Mouse (Mus musculus): ENCODE measurements around the gene Srrm1. TPM values are rescaled to one million over a fixed set of nuclear protein-coding genes. Genes with fewer than 3 reads are reported as not detected.

The Srrm1 gene
- total and polyA plus RNA-seq, 3 experiments, result 26.9 to 285 (median 138) TPM

DNA sequence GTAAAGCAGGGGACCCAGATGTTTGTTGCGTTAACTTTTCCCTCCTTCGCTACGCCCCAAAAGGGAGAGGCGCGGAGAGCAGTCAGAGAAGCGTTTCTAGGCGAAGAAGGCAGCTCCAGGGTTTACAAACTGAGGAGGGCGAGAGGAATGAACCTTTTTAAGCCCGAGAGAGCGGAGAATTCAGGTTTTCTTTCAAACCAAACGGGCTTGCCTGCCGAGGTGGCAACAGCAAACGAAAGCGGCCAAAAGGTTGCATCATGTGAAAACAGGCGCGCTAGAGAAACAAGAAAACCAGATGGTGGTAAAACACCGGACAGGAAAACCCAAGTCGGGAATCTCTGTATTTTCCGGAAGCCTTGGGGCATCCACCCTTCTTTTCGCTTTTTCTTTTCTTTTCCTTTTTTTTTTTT is 81.7 kb downstream of the Srrm1 start:
- peaks cover 22 to 28% of the 10 kb centered on the region in 2 experiments for H3K4me1 ChIP-seq (ENCODE audit: control insufficient read depth in 1 of 2, insufficient read depth in 2 of 2, low read length in 2 of 2)
- H3K4me3 ChIP-seq (ENCODE audit: control insufficient read depth in 1 of 2, insufficient read depth in 1 of 2, low read depth in 2 of 2, low read length in 2 of 2), result peak overlapping the region; percentile 78 to 93
- peak; percentile 79 for DNase-seq (ENCODE audit: low read depth, low spot score)
- TF ChIP-seq HCFC1 (IDR thresholded peaks at IDR 0.05; ENCODE audit: low read depth, low read length) (0 out of 2 replicates have a peak, but pooled peaks have one; percentile 40), BHLHE40 (IDR thresholded peaks at IDR 0.05; ENCODE audit: borderline replicate concordance, low read depth, low read length) (no peak), MYB (IDR thresholded peaks at IDR 0.05; ENCODE audit: low read depth, low read length) (no peak), RCOR1 (IDR thresholded peaks at IDR 0.05; ENCODE audit: low read depth, low read length) (no peak), NRF1 (IDR thresholded peaks at IDR 0.05; ENCODE audit: insufficient read depth, low read depth, low read length, poor library complexity, severe bottlenecking) (no peak), MAFK (IDR thresholded peaks at IDR 0.05; ENCODE audit: borderline replicate concordance, low read depth, low read length) (no peak), ETS1 (IDR thresholded peaks at IDR 0.05; ENCODE audit: low read depth, low read length) (0 out of 2 replicates have a peak, but pooled peaks have one; percentile 42), TAL1 (IDR thresholded peaks at IDR 0.05; ENCODE audit: low read length) (no peak), MYC (IDR thresholded peaks at IDR 0.05; ENCODE audit: low read depth, low read length) (peak; percentile 80; the same call in 1 of the 2 replicates), ZC3H11A (IDR thresholded peaks at IDR 0.05; ENCODE audit: low read depth, low read length) (no peak; the same call in 1 of the 2 replicates), MAX (IDR thresholded peaks at IDR 0.05; ENCODE audit: low read length) (peak; percentile 79; the same call in 1 of the 2 replicates), MAZ (IDR thresholded peaks at IDR 0.05; ENCODE audit: low read depth, low read length) (0 out of 2 replicates have a peak, but pooled peaks have one; percentile 69), CHD2 (IDR thresholded peaks at IDR 0.05; ENCODE audit: low read length) (no peak), JUND (IDR thresholded peaks at IDR 0.05; ENCODE audit: low read depth, low read length) (peak; percentile 42; the same call in 1 of the 2 replicates), POLR2AphosphoS2 (IDR thresholded peaks at IDR 0.05; ENCODE audit: low read length) (no peak; the same call in 1 of the 2 replicates), EP300 (IDR thresholded peaks at IDR 0.05; ENCODE audit: low read depth in 1 of 2, low read length in 2 of 2) (0 out of 4 replicates have a peak, but pooled peaks of 1 of the 2 experiments have one; percentile 21), UBTF (IDR thresholded peaks at IDR 0.05; ENCODE audit: borderline replicate concordance, insufficient read depth, low read depth, low read length) (no peak), USF1 (IDR thresholded peaks at IDR 0.05; ENCODE audit: low read depth, low read length) (no peak), ELF1 (IDR thresholded peaks at IDR 0.05; ENCODE audit: low read depth, low read length) (no peak), USF2 (IDR thresholded peaks at IDR 0.05; ENCODE audit: borderline replicate concordance in 1 of 2, insufficient read depth in 1 of 2, low read depth in 1 of 2, low read length in 2 of 2) (no peak), MEF2A (IDR thresholded peaks at IDR 0.05; ENCODE audit: extremely low read depth, insufficient replicate concordance, low read depth, low read length, poor library complexity, severe bottlenecking) (no peak), SIN3A (IDR thresholded peaks at IDR 0.05; ENCODE audit: low read length) (no peak; the same call in 1 of the 2 replicates), ZKSCAN1 (IDR thresholded peaks at IDR 0.05; ENCODE audit: low read depth, low read length) (no peak), KAT2A (conservative IDR thresholded peaks at IDR 0.05; ENCODE audit: low read depth, low read length) (peak; percentile 43; the same call in 1 of the 2 replicates), TCF12 (IDR thresholded peaks at IDR 0.05; ENCODE audit: low read depth, low read length) (0 out of 2 replicates have a peak, but pooled peaks have one; percentile 32), CHD1 (IDR thresholded peaks at IDR 0.05; ENCODE audit: low read depth, low read length) (no peak), E2F4 (IDR thresholded peaks at IDR 0.05; ENCODE audit: borderline replicate concordance, low read depth, low read length) (peak; percentile 54; the same call in 1 of the 2 replicates), TBP (IDR thresholded peaks at IDR 0.05; ENCODE audit: low read depth, low read length) (no peak), ZNF384 (IDR thresholded peaks at IDR 0.05; ENCODE audit: low read depth, low read length) (no peak), NELFE (IDR thresholded peaks at IDR 0.05; ENCODE audit: low read depth, low read length) (no peak), POLR2AphosphoS5 (IDR thresholded peaks at IDR 0.05; ENCODE audit: borderline replicate concordance, low read depth, low read length) (no peak), ZMIZ1 (IDR thresholded peaks at IDR 0.05; ENCODE audit: low read depth, low read length) (no peak), POLR2A (IDR thresholded peaks at IDR 0.05; ENCODE audit: control insufficient read depth in 1 of 2, insufficient read depth in 1 of 2, low read depth in 1 of 2, low read length in 2 of 2, poor library complexity in 1 of 2) (peak in 1 of 2 experiments; percentile 42; a peak in 2 of 4 replicates)
- no peaks in the 10 kb centered on the region for H3K27me3 ChIP-seq (ENCODE audit: control insufficient read depth in 1 of 2, insufficient read depth in 2 of 2, low read length in 2 of 2)
- peaks cover 52% of the 10 kb centered on the region for H3K79me2 ChIP-seq (ENCODE audit: control insufficient read depth, insufficient read depth, low read length, poor library complexity)
- peak overlapping the region; percentile 85 for H3K27ac ChIP-seq (ENCODE audit: control insufficient read depth, low read depth, low read length)
- peaks cover 6 to 28% of the 10 kb centered on the region in 2 experiments for H3K36me3 ChIP-seq (ENCODE audit: control insufficient read depth in 1 of 2, insufficient read depth in 2 of 2, low read length in 2 of 2)
- H3K9ac ChIP-seq (ENCODE audit: control insufficient read depth, low read depth, low read length, poor library complexity, severe bottlenecking), result peak overlapping the region; percentile 95
- H3K9me3 ChIP-seq (replicated peaks; ENCODE audit: insufficient read depth, low read length), result no peaks in the 10 kb centered on the region
